Comparison of ENCODE assay signal across 9 mouse cellular contexts in the genomic region with DNA sequence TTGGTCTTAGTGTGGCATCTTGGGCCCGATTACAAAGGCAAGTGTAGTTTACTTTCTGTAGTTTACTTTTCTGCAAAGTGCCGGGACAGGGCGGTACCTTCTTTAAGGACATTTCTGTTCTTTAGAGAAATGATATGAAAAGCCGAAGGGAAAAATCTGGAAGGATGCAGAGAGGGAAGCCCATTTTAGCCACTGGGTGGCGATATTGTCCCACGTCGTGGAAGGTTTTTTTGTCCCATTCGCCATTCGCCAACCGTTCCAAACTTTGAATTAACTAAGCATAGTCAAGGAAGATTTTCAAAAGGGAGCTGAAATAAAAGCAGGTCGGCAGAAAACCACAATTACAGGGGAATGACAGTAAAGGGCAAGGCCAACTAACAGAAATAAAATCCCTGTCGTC. TPM values are rescaled to one million over a fixed set of nuclear protein-coding genes. Genes with fewer than 3 reads are reported as not detected.
DNase-seq lines count a peak whose midpoint lies in the region; ATAC-seq and TF ChIP-seq lines count a peak whose summit lies in the region.
"Had no signal": no experiment of that assay in that cellular context is flagged by ENCODE, and none has a peak within 500 bp of the region (broad histone marks: within the 10 kb centered on the region; RNA-seq: fewer than 3 reads in every experiment).

No protein-coding gene starts in this region.

- H3K4me3 ChIP-seq in C2C12 (ENCODE audit: insufficient read depth, poor library complexity, severe bottlenecking), result no peak overlapping the region
- no peak overlapping the region for H3K4me3 ChIP-seq in embryonic facial prominence, embryonic 10.5 days
- H3K4me3 ChIP-seq in heart, adult 2 months, result no peak overlapping the region
- H3K4me3 ChIP-seq in kidney, embryonic 15.5 days (replicated peaks), result no peak overlapping the region
- no peak overlapping the region for H3K4me3 ChIP-seq in liver, adult 2 months (ENCODE audit: insufficient read depth, low read depth, low read length)
- H3K4me3 ChIP-seq: liver, embryonic 15.5 days had no signal

- TF ChIP-seq EP300 in heart, adult 2 months (IDR thresholded peaks at IDR 0.05; ENCODE audit: insufficient read depth, low read depth, low read length), result peak; percentile 63; the same call in 1 of the 2 replicates

- H3K4me1 ChIP-seq in embryonic facial prominence, embryonic 10.5 days, result no peaks in the 10 kb centered on the region
- H3K4me1 ChIP-seq in heart, adult 2 months (ENCODE audit: control insufficient read depth, insufficient read depth, low read length), result no peaks in the 10 kb centered on the region
- H3K4me1 ChIP-seq in kidney, embryonic 15.5 days, result no peaks in the 10 kb centered on the region
- H3K4me1 ChIP-seq in liver, adult 2 months (ENCODE audit: control insufficient read depth, insufficient read depth, low read length), result no peaks in the 10 kb centered on the region
- H3K4me1 ChIP-seq: liver, embryonic 15.5 days had no signal

- DNase-seq in adrenal gland, adult 2 months, result peak; percentile 80
- peak; percentile 73 for DNase-seq in embryonic facial prominence, embryonic 10.5 days (ENCODE audit: low spot score)
- DNase-seq in heart, adult 2 months, result peak; percentile 53 to 77
- DNase-seq in liver, adult 2 months (ENCODE audit: extremely low read depth, low read depth, low spot score), result peak; percentile 33
- peak; percentile 35 for DNase-seq in urinary bladder, adult 2 months (ENCODE audit: low spot score)

- no peaks in the 10 kb centered on the region for H3K27me3 ChIP-seq in C2C12 (ENCODE audit: control insufficient read depth, insufficient read depth, insufficient read length)
- H3K27me3 ChIP-seq in embryonic facial prominence, embryonic 10.5 days (replicated peaks; ENCODE audit: low read depth, poor library complexity, severe bottlenecking), result no peaks in the 10 kb centered on the region
- no peaks in the 10 kb centered on the region for H3K27me3 ChIP-seq in heart, adult 2 months (ENCODE audit: control insufficient read depth, insufficient read depth, low read length)
- H3K27me3 ChIP-seq in kidney, embryonic 15.5 days, result no peaks in the 10 kb centered on the region
- H3K27me3 ChIP-seq in liver, adult 2 months (ENCODE audit: control insufficient read depth, insufficient read depth, low read length), result 0 out of 2 replicates have a peak, but pooled peaks cover 3% of the 10 kb centered on the region
- H3K27me3 ChIP-seq: liver, embryonic 15.5 days had no signal

- no peak overlapping the region for H3ac ChIP-seq in C2C12 (ENCODE audit: control insufficient read depth, insufficient read length, low read depth)

- H3K9me3 ChIP-seq in embryonic facial prominence, embryonic 10.5 days, result no peaks in the 10 kb centered on the region
- H3K9me3 ChIP-seq in kidney, embryonic 15.5 days (replicated peaks), result no peaks in the 10 kb centered on the region
- H3K9me3 ChIP-seq: liver, embryonic 15.5 days had no signal

- peak; percentile 10 for TF ChIP-seq CTCF in C2C12 (IDR thresholded peaks at IDR 0.05; ENCODE audit: control insufficient read depth, insufficient read depth, insufficient read length)
- peak; percentile 96 for TF ChIP-seq CTCF in heart, adult 2 months (IDR thresholded peaks at IDR 0.05)
- TF ChIP-seq CTCF in liver, adult 2 months (IDR thresholded peaks at IDR 0.05; ENCODE audit: low read depth, low read length), result peak; percentile 68

- no peak for TF ChIP-seq POLR2A in heart, adult 2 months (IDR thresholded peaks at IDR 0.05; ENCODE audit: insufficient read depth, low read depth, low read length)
- TF ChIP-seq POLR2A in liver, adult 2 months (IDR thresholded peaks at IDR 0.05; ENCODE audit: extremely low read depth, insufficient read depth, low read length), result no peak

- peak overlapping the region; percentile 27 for H3K4me2 ChIP-seq in kidney, embryonic 15.5 days
- H3K4me2 ChIP-seq: liver, embryonic 15.5 days had no signal

- H3K27ac ChIP-seq in embryonic facial prominence, embryonic 10.5 days (replicated peaks), result no peak overlapping the region
- H3K27ac ChIP-seq in heart, adult 2 months, result no peak overlapping the region
- no peak overlapping the region for H3K27ac ChIP-seq in kidney, embryonic 15.5 days
- H3K27ac ChIP-seq in liver, adult 2 months (replicated peaks; ENCODE audit: insufficient read depth, low read depth, low read length), result no peak overlapping the region
- H3K27ac ChIP-seq: liver, embryonic 15.5 days had no signal

- H3K79me2 ChIP-seq in C2C12 (ENCODE audit: control insufficient read depth, insufficient read depth), result no peaks in the 10 kb centered on the region
- H3K79me2 ChIP-seq in heart, adult 2 months (replicated peaks; ENCODE audit: control insufficient read depth, insufficient read depth, low read length), result no peaks in the 10 kb centered on the region
- no peaks in the 10 kb centered on the region for H3K79me2 ChIP-seq in liver, adult 2 months (ENCODE audit: control insufficient read depth, insufficient read depth, low read length)

- H3K9ac ChIP-seq in heart, adult 2 months (ENCODE audit: low read depth, low read length), result no peak overlapping the region
- H3K9ac ChIP-seq in kidney, embryonic 15.5 days, result no peak overlapping the region
- H3K9ac ChIP-seq in liver, adult 2 months (ENCODE audit: low read depth, low read length), result no peak overlapping the region
- H3K9ac ChIP-seq: liver, embryonic 15.5 days had no signal

- intact Hi-C loops in heart, adult 2 months (cut with DNase I), result loop anchor here (1.0 to 5.0 kb wide), 2 partner anchors 221 to 291 kb away; no protein-coding TSS in a partner anchor

- H3K79me3 ChIP-seq in C2C12 (ENCODE audit: low read depth), result no peaks in the 10 kb centered on the region

- WGBS in embryonic facial prominence, embryonic 10.5 days, result 8% methylated on average over 12 of the region's 12 CpGs
- WGBS in heart, adult 2 months, result 3% methylated on average over 12 of the region's 12 CpGs
- 4% methylated on average over 12 of the region's 12 CpGs for WGBS in kidney, embryonic 15.5 days
- WGBS in liver, adult 2 months, result 4% methylated on average over 12 of the region's 12 CpGs

- H3K36me3 ChIP-seq in C2C12 (ENCODE audit: control insufficient read depth, insufficient read depth), result no peaks in the 10 kb centered on the region
- no peaks in the 10 kb centered on the region for H3K36me3 ChIP-seq in embryonic facial prominence, embryonic 10.5 days (replicated peaks)
- H3K36me3 ChIP-seq in heart, adult 2 months (ENCODE audit: control insufficient read depth, insufficient read depth, low read length), result no peaks in the 10 kb centered on the region
- no peaks in the 10 kb centered on the region for H3K36me3 ChIP-seq in kidney, embryonic 15.5 days
- no peaks in the 10 kb centered on the region for H3K36me3 ChIP-seq in liver, adult 2 months (ENCODE audit: control insufficient read depth, insufficient read depth, low read length)
- H3K36me3 ChIP-seq: liver, embryonic 15.5 days had no signal

- ATAC-seq in kidney, embryonic 15.5 days (replicated peaks; ENCODE audit: low FRiP score), result no peak
- ATAC-seq in neutrophil, adult 5-6 weeks (ENCODE audit: extremely low read depth, insufficient number of reproducible peaks, low FRiP score, poor library complexity, severe bottlenecking), result peak; percentile 33; the same call in 1 of the 2 replicates

TF ChIP-seq in C2C12, 6 proteins besides CTCF, POLR2A, EP300 and RAD21:
- TF ChIP-seq CEBPB (IDR thresholded peaks at IDR 0.05; ENCODE audit: low read depth) (no peak), MYOG (IDR thresholded peaks at IDR 0.05; ENCODE audit: control insufficient read depth, extremely low read depth, insufficient read length) (no peak), USF1 (IDR thresholded peaks at IDR 0.05; ENCODE audit: low read depth) (no peak), FOSL1 (IDR thresholded peaks at IDR 0.05; ENCODE audit: insufficient read depth, low read length, poor library complexity, severe bottlenecking) (no peak), MYOD1 (IDR thresholded peaks at IDR 0.05; ENCODE audit: control insufficient read depth, insufficient read length, low read depth) (no peak)

RNA-seq across cellular contexts. Expression of a gene that starts 13.3 kb away (rescaled TPM):
- 4.3 TPM for polyA plus RNA-seq in C2C12 (2012; fragmentation: generic; extraction: Trizol)
- total RNA-seq in adrenal gland, adult 2 months (2021), result 10 to 100 TPM; 12.3 to 12.7 TPM
- 0.98 and 1.1 TPM in 2 replicates for polyA plus RNA-seq in adrenal gland, adult 2 months (2012; rRNA removed)
- polyA plus RNA-seq in embryonic facial prominence, embryonic 10.5 days (2016; fragmentation: Nextera tagmentation; extraction: Ambion mirVana), result 16.3 and 18.7 TPM in 2 replicates
- total RNA-seq in heart, adult 2 months (2021), result 10 to 100 TPM in 1 of 2 experiments, 1 to 10 TPM in 1; 9.7 to 11.0 TPM
- 4.8 and 8.2 TPM in 2 replicates for polyA plus RNA-seq in heart, adult 2 months (2012; rRNA removed)
- 16.8 and 17.3 TPM in 2 replicates for polyA plus RNA-seq in kidney, embryonic 15.5 days (2015; fragmentation: Nextera tagmentation; extraction: Ambion mirVana)
- total RNA-seq in liver, adult 2 months (2014; rRNA removed), result 14.2 and 15.8 TPM in 2 replicates
- polyA plus RNA-seq in liver, adult 2 months (2012; rRNA removed), result 3.3 and 5.0 TPM in 2 replicates
- 7.4 and 8.2 TPM in 2 replicates for total RNA-seq in neutrophil, adult 5-6 weeks (2017)
- 9.1 and 9.9 TPM in 2 replicates for polyA plus RNA-seq in urinary bladder, adult 2 months (2012; rRNA removed)

RNA-seq across cellular contexts. Expression of a gene that starts 38.5 kb away (rescaled TPM):
- 0.12 TPM for polyA plus RNA-seq in C2C12 (2012; fragmentation: generic; extraction: Trizol)
- under 1 TPM in 1 of 2 experiments, not detected in 1; 0.46 TPM for total RNA-seq in adrenal gland, adult 2 months (2021)
- 0.68 TPM in 1 of 2 replicates, not detected in the other for polyA plus RNA-seq in adrenal gland, adult 2 months (2012; rRNA removed)
- not detected in 2 replicates for polyA plus RNA-seq in embryonic facial prominence, embryonic 10.5 days (2016; fragmentation: Nextera tagmentation; extraction: Ambion mirVana)
- total RNA-seq in heart, adult 2 months (2021), result not detected
- 0.37 TPM in 1 of 2 replicates, not detected in the other for polyA plus RNA-seq in heart, adult 2 months (2012; rRNA removed)
- polyA plus RNA-seq in kidney, embryonic 15.5 days (2015; fragmentation: Nextera tagmentation; extraction: Ambion mirVana), result 0.42 TPM in 1 of 2 replicates, not detected in the other
- total RNA-seq in liver, adult 2 months (2014; rRNA removed), result 0.34 TPM in 1 of 2 replicates, not detected in the other
- polyA plus RNA-seq in liver, adult 2 months (2012; rRNA removed), result 0.24 TPM in 1 of 2 replicates, not detected in the other
- total RNA-seq in neutrophil, adult 5-6 weeks (2017), result 1.5 TPM in 1 of 2 replicates, not detected in the other
- 0.25 and 0.74 TPM in 2 replicates for polyA plus RNA-seq in urinary bladder, adult 2 months (2012; rRNA removed)
- polyA plus RNA-seq: liver, embryonic 15.5 days had no signal

Comparison
In these comparisons a context has a peak if more than half of its experiments do, and no peak if none do; other contexts are left out.
1. CTCF ChIP-seq: peak in every context shown above with its lines; median percentile 96 in heart, adult 2 months; 68 in liver, adult 2 months; 10 in C2C12.